Mouse (Mus musculus) kidney, adult 2 months (tissue): ENCODE measurements around the gene Mcf2l.

Experiments
- CTCF ChIP-seq: fragments of 200-500 bp; conservative IDR thresholded peaks from 2 replicates; pipeline ENCODE4 v1.5.1; 2011; ENCODE audit warnings: low read depth, mild to moderate bottlenecking, control low read depth, low read length, moderate library complexity, mixed read lengths; ENCODE audit not compliant: insufficient read depth, insufficient read length
- POLR2A ChIP-seq: fragments of 200-500 bp; IDR thresholded peaks from one replicate; pipeline ENCODE4 v1.6.1; 2011; ENCODE audit warnings: low read depth, low read length, control low read depth

GRCm38 (mm10) chr8:12856038-12856437 lies 17.6 kb upstream of the Mcf2l start:
- TF ChIP-seq POLR2A (no peak), CTCF (no peak)
